ENCODE assay signal across 30 mouse cellular contexts in the genomic region with DNA sequence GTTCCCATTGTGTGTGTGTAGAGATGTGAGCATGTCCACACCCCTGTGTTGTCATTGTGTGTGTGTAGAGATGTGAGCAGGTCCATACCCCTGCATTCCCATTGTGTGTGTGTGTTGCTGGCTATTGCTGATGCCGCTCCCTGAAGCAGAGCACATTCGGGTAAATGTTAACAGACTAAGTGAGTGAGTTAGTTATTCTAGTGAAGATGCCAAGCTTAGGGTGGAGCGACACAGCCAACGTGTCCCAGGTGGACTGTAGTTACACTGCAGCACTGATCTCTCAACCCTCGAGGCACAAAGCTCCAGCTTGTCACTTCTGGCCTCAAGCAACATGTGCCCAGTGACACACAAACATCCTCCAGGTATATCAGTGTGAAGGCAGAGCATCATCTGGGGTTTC. TPM values are rescaled to one million over a fixed set of nuclear protein-coding genes. Genes with fewer than 3 reads are reported as not detected.
DNase-seq lines count a peak whose midpoint lies in the region; ATAC-seq and TF ChIP-seq lines count a peak whose summit lies in the region.
"Had no signal": no experiment of that assay in that cellular context is flagged by ENCODE, and none has a peak within 500 bp of the region (broad histone marks: within the 10 kb centered on the region; RNA-seq: fewer than 3 reads in every experiment).

No protein-coding gene starts in this region.

- peak; percentile 17 for DNase-seq in kidney, adult 18-20 months
- no peak for DNase-seq in kidney, postnatal 10 days
- DNase-seq in kidney, adult 9 months = peak; percentile 63
- DNase-seq: adrenal gland, adult 2 months; adrenal gland, postnatal 14 days; B cell, adult 2 months; cerebellum, adult 11 months; cerebellum, adult 2 months; cerebellum, adult 9-11 months; cerebellum, postnatal 25 days; gastrocnemius, postnatal 25 days; heart, adult 18-20 months; heart, postnatal 10 days; heart, postnatal 36 days had no signal

- H3K79me2 ChIP-seq in myocyte (ENCODE audit: control insufficient read depth, insufficient read depth) = no peaks in the 10 kb centered on the region

- H3ac ChIP-seq in myocyte (ENCODE audit: control insufficient read depth, insufficient read length) = no peak overlapping the region

- WGBS in kidney, embryonic 14.5 days = 83% methylated on average over 5 of the region's 5 CpGs

- H3K36me3 ChIP-seq in kidney, embryonic 14.5 days (ENCODE audit: control insufficient read depth, insufficient read depth, low read length) = peaks cover 45% of the 10 kb centered on the region
- no peaks in the 10 kb centered on the region for H3K36me3 ChIP-seq in myocyte (ENCODE audit: control insufficient read depth, insufficient read depth)

- no peak overlapping the region for H3K4me3 ChIP-seq in kidney, embryonic 14.5 days (ENCODE audit: low read length)
- H3K4me3 ChIP-seq in myocyte = no peak overlapping the region
- H3K4me3 ChIP-seq: embryonic facial prominence, embryonic 12.5 days; embryonic facial prominence, embryonic 15.5 days; erythroblast, embryonic 14.5 days; forebrain, embryonic 12.5 days; forebrain, embryonic 15.5 days; heart, embryonic 12.5 days; heart, embryonic 15.5 days; hindbrain, embryonic 10.5 days; hindbrain, embryonic 13.5 days had no signal

- H3K27ac ChIP-seq in kidney, embryonic 14.5 days (ENCODE audit: low read depth, low read length) = no peak overlapping the region
- H3K27ac ChIP-seq: embryonic facial prominence, embryonic 12.5 days; embryonic facial prominence, embryonic 15.5 days; forebrain, embryonic 12.5 days; forebrain, embryonic 15.5 days; heart, embryonic 15.5 days; hindbrain, embryonic 10.5 days; hindbrain, embryonic 13.5 days had no signal

- no peaks in the 10 kb centered on the region for H3K9me3 ChIP-seq in kidney, embryonic 14.5 days (ENCODE audit: control insufficient read depth, low read length)
- H3K9me3 ChIP-seq: embryonic facial prominence, embryonic 12.5 days; embryonic facial prominence, embryonic 15.5 days; forebrain, embryonic 12.5 days; forebrain, embryonic 15.5 days; G1E; heart, embryonic 12.5 days; heart, embryonic 15.5 days; hindbrain, embryonic 10.5 days; hindbrain, embryonic 13.5 days had no signal

- no peak overlapping the region for H3K9ac ChIP-seq in kidney, embryonic 14.5 days (ENCODE audit: low read depth, low read length)
- H3K9ac ChIP-seq: embryonic facial prominence, embryonic 12.5 days; embryonic facial prominence, embryonic 15.5 days; forebrain, embryonic 12.5 days; forebrain, embryonic 15.5 days; heart, embryonic 12.5 days; heart, embryonic 15.5 days; hindbrain, embryonic 13.5 days had no signal

- no peak for TF ChIP-seq POLR2A in myocyte (IDR thresholded peaks at IDR 0.05; ENCODE audit: insufficient read length, low read depth)

- no peak overlapping the region for H3K4me2 ChIP-seq in kidney, embryonic 14.5 days (replicated peaks; ENCODE audit: low read depth, low read length)
- no peak overlapping the region for H3K4me2 ChIP-seq in myocyte (ENCODE audit: low read depth)
- H3K4me2 ChIP-seq: embryonic facial prominence, embryonic 12.5 days; embryonic facial prominence, embryonic 15.5 days; forebrain, embryonic 12.5 days; forebrain, embryonic 15.5 days; heart, embryonic 12.5 days; heart, embryonic 15.5 days; hindbrain, embryonic 13.5 days had no signal

- H3K4me1 ChIP-seq in kidney, embryonic 14.5 days (ENCODE audit: control insufficient read depth, insufficient read depth, low read length) = no peaks in the 10 kb centered on the region
- H3K4me1 ChIP-seq: forebrain, embryonic 12.5 days; forebrain, embryonic 15.5 days had no signal

- ATAC-seq in kidney, embryonic 14.5 days (ENCODE audit: low FRiP score, low TSS enrichment) = no peak
- no peak for ATAC-seq in erythroblast, adult 5-6 weeks (replicated peaks; ENCODE audit: low FRiP score, poor library complexity, severe bottlenecking)
- ATAC-seq: forebrain, embryonic 15.5 days; hindbrain, embryonic 16.5 days; Patski had no signal

- H3K27me3 ChIP-seq in kidney, embryonic 14.5 days (ENCODE audit: control insufficient read depth, insufficient read depth, low read length) = no peaks in the 10 kb centered on the region
- H3K27me3 ChIP-seq in myocyte (ENCODE audit: control insufficient read depth, insufficient read depth, insufficient read length) = no peaks in the 10 kb centered on the region
- H3K27me3 ChIP-seq: CH12.LX; embryonic facial prominence, embryonic 12.5 days; embryonic facial prominence, embryonic 15.5 days; forebrain, embryonic 12.5 days; forebrain, embryonic 15.5 days; heart, embryonic 12.5 days; heart, embryonic 15.5 days; hindbrain, embryonic 13.5 days; Patski had no signal

TF ChIP-seq in myocyte, 11 proteins besides CTCF, POLR2A, EP300 and RAD21:
- TF ChIP-seq POLR2AphosphoS2 (IDR thresholded peaks at IDR 0.05; ENCODE audit: insufficient read length, low read depth) (peak; percentile 25), TCF3 (IDR thresholded peaks at IDR 0.05; ENCODE audit: insufficient read length, low read depth) (no peak), MYOD1 (IDR thresholded peaks at IDR 0.05; ENCODE audit: control insufficient read depth in 1 of 3, insufficient read length in 2 of 3, low read depth in 2 of 3) (no peak)
TF ChIP-seq in myocyte: peak in this region for 1.

RNA-seq across cellular contexts. Expression of a gene that starts 11.4 kb away (rescaled TPM):
- 38.0 and 39.7 TPM in 2 replicates for polyA plus RNA-seq in kidney, embryonic 14.5 days (2014; fragmentation: Nextera tagmentation; extraction: Ambion mirVana)
- 32.8 TPM for polyA plus RNA-seq in myocyte (2012; fragmentation: generic; extraction: Trizol)
- 1.5 and 2.3 TPM in 2 replicates for total RNA-seq in erythroblast, adult 5-6 weeks (2015; ENCODE audit: low replicate concordance)
- 2.1 and 2.5 TPM in 2 replicates for total RNA-seq in erythroblast, adult 5-6 weeks (2017; ENCODE audit: low replicate concordance)

RNA-seq across cellular contexts. Expression of a gene that starts 19.3 kb away (rescaled TPM):
- polyA plus RNA-seq in kidney, embryonic 14.5 days (2014; fragmentation: Nextera tagmentation; extraction: Ambion mirVana) = 2.7 and 3.5 TPM in 2 replicates
- 3.4 TPM for polyA plus RNA-seq in myocyte (2012; fragmentation: generic; extraction: Trizol)
- total RNA-seq in erythroblast, adult 5-6 weeks (2015; ENCODE audit: low replicate concordance) = 7.5 and 12.9 TPM in 2 replicates
- 21.9 and 28.0 TPM in 2 replicates for total RNA-seq in erythroblast, adult 5-6 weeks (2017; ENCODE audit: low replicate concordance)

RNA-seq across cellular contexts. Expression of a gene that starts 44.2 kb away (rescaled TPM):
- polyA plus RNA-seq in kidney, embryonic 14.5 days (2014; fragmentation: Nextera tagmentation; extraction: Ambion mirVana) = 2.3 and 3.5 TPM in 2 replicates
- polyA plus RNA-seq in myocyte (2012; fragmentation: generic; extraction: Trizol) = 32.6 TPM
- total RNA-seq in erythroblast, adult 5-6 weeks (2015; ENCODE audit: low replicate concordance) = 0.21 and 0.77 TPM in 2 replicates
- total RNA-seq in erythroblast, adult 5-6 weeks (2017; ENCODE audit: low replicate concordance) = 0.94 TPM in 1 of 2 replicates, not detected in the other

RNA-seq across cellular contexts. Expression of a gene that starts 46.4 kb away (rescaled TPM):
- 20.5 and 31.3 TPM in 2 replicates for polyA plus RNA-seq in kidney, embryonic 14.5 days (2014; fragmentation: Nextera tagmentation; extraction: Ambion mirVana)
- polyA plus RNA-seq in myocyte (2012; fragmentation: generic; extraction: Trizol) = 0.02 TPM
- not detected in 2 replicates for total RNA-seq in erythroblast, adult 5-6 weeks (2015; ENCODE audit: low replicate concordance)
- total RNA-seq in erythroblast, adult 5-6 weeks (2017; ENCODE audit: low replicate concordance) = not detected in 2 replicates
- polyA plus RNA-seq: erythroblast, embryonic 14.5 days; G1E had no signal
